Mouse (Mus musculus) liver, adult 2 months (tissue): ENCODE results near the gene Otp.

ENCODE experiments used
- CTCF ChIP-seq: fragments of 200-500 bp; IDR thresholded peaks from 2 replicates; pipeline ENCODE4 v1.5.1; 2011; ENCODE audit warnings: low read depth, low read length, control low read depth
- POLR2A ChIP-seq: fragments of 200-500 bp; IDR thresholded peaks from 2 replicates; pipeline ENCODE4 v1.6.1; 2011; ENCODE audit warnings: low read length, control low read depth; ENCODE audit not compliant: insufficient read depth; ENCODE audit errors: extremely low read depth

- TF ChIP-seq POLR2A, result no peak
- no peak for TF ChIP-seq CTCF
Observed at GRCm38 (mm10) chr13:94874656-94875395, 576 bp upstream of the Otp start.
